Mouse (Mus musculus): ENCODE results near the gene Fam57a.

DNA sequence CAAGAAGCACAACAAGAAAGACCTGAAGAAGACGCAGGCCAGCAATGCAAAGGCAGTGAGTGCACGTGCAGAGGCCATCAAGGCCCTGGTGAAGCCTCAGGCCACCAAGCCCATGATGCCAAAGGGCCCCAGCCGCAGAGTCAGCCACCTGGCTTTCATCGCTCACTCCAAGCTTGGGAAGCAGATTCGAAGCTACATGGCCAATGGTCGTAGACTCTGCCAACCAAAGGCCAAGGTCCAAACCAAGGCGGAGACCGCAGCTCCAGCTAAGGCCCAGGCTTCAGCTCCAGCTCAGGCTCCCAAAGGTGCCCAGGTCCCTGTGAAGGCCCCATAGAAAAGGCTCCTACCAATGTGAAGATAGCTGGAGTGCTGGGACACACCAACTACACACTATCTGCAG is 35.1 kb upstream of the Fam57a start:
- TF ChIP-seq CTCF (IDR thresholded peaks at IDR 0.05; ENCODE audit: extremely low read depth, insufficient read length, insufficient replicate concordance, low read depth, low read length) (no peak), POLR2A (IDR thresholded peaks at IDR 0.05; ENCODE audit: low read depth, low read length) (no peak)
